Mouse (Mus musculus): ENCODE measurements around the gene Inka2. TPM values are rescaled to one million over a fixed set of nuclear protein-coding genes. Genes with fewer than 3 reads are reported as not detected.

The Inka2 gene
- polyA plus RNA-seq (2012; fragmentation: generic; extraction: Trizol), result 6.3 TPM
- long read RNA-seq, experiment 1, full-length matches to known transcripts, result 1 of 1 reads
- long read RNA-seq, experiment 1, partial matches to known transcripts, result 0 of 1 reads
- long read RNA-seq, experiment 1, other reads (novel, unspliced or antisense), result 0 of 1 reads
- long read RNA-seq, experiment 2, full-length matches to known transcripts, result 5 of 5 reads
- long read RNA-seq, experiment 2, partial matches to known transcripts, result 0 of 5 reads
- long read RNA-seq, experiment 2, other reads (novel, unspliced or antisense), result 0 of 5 reads

GRCm38 (mm10) chr3:105704031-105705008 lies at the start of gene Inka2:
Gene Inka2 (plus strand): TSS chr3:105704599.
- Histone ChIP-seq H3K79me3 (ENCODE audit: low read depth) (peaks cover 6% of the 10 kb centered on the region), H3ac (ENCODE audit: control insufficient read depth, insufficient read length, low read depth) (peak within 1 kb of the TSS; percentile 82), H3K36me3 (ENCODE audit: control insufficient read depth, insufficient read depth) (no peaks in the 10 kb centered on the region), H3K79me2 (ENCODE audit: control insufficient read depth, insufficient read depth) (peaks cover 32% of the 10 kb centered on the region), H3K27me3 (ENCODE audit: control insufficient read depth, insufficient read depth, insufficient read length) (no peaks in the 10 kb centered on the region), H3K4me3 (ENCODE audit: insufficient read depth, poor library complexity, severe bottlenecking) (peak within 1 kb of the TSS; percentile 36)
- TF ChIP-seq USF1 (IDR thresholded peaks at IDR 0.05; ENCODE audit: low read depth), result no peak
- peak; percentile 41 for TF ChIP-seq MAX (IDR thresholded peaks at IDR 0.05)

- peaks cover 24% of the 10 kb centered on the region for H3K27me3 ChIP-seq (ENCODE audit: control insufficient read depth, insufficient read depth, insufficient read length)
- no peaks in the 10 kb centered on the region for H3K79me3 ChIP-seq (ENCODE audit: low read depth)
- no peaks in the 10 kb centered on the region for H3K79me2 ChIP-seq (ENCODE audit: control insufficient read depth, insufficient read depth)
- no peaks in the 10 kb centered on the region for H3K36me3 ChIP-seq (ENCODE audit: control insufficient read depth, insufficient read depth)
- TF ChIP-seq CTCF (IDR thresholded peaks at IDR 0.05; ENCODE audit: control insufficient read depth, insufficient read depth, insufficient read length), result no peak
- no peak for TF ChIP-seq MYOG (IDR thresholded peaks at IDR 0.05; ENCODE audit: control insufficient read depth, extremely low read depth, insufficient read length)
- TF ChIP-seq MAX (IDR thresholded peaks at IDR 0.05), result no peak
- no peak for TF ChIP-seq MYOD1 (IDR thresholded peaks at IDR 0.05; ENCODE audit: control insufficient read depth, insufficient read length, low read depth)
- no peak for TF ChIP-seq USF1 (IDR thresholded peaks at IDR 0.05; ENCODE audit: low read depth)
- TF ChIP-seq CEBPB (IDR thresholded peaks at IDR 0.05; ENCODE audit: low read depth), result no peak
- TF ChIP-seq FOSL1 (IDR thresholded peaks at IDR 0.05; ENCODE audit: insufficient read depth, low read length, poor library complexity, severe bottlenecking), result no peak
- H3ac ChIP-seq (ENCODE audit: control insufficient read depth, insufficient read length, low read depth), result no peak overlapping the region
- no peak overlapping the region for H3K4me3 ChIP-seq (ENCODE audit: insufficient read depth, poor library complexity, severe bottlenecking)
Measured at GRCm38 (mm10) chr3:105655031-105655585, 49.3 kb upstream of the Inka2 start.

DNA sequence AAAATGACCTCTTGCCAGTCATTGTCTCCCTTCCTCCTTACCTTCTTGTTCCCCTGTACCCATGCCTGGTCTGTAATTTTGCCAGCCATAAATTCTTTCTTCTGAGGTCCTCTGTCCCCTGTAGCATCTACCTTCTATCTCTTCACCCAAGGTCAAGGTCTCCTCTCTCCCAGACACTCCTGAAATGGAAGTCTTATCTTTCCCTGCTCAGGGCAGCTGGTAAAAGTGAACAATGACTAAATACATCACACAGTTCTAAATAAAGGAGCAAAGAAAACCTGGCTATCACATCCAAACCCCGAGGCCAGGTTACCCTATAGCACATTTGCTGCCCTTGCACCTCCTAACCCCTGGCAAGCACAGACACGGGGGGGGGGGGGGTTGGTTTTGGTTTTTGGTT lies 43.9 kb upstream of the Inka2 start:
- Histone ChIP-seq H3K79me2 (ENCODE audit: control insufficient read depth, insufficient read depth) (no peaks in the 10 kb centered on the region), H3K79me3 (ENCODE audit: low read depth) (no peaks in the 10 kb centered on the region), H3K36me3 (ENCODE audit: control insufficient read depth, insufficient read depth) (no peaks in the 10 kb centered on the region), H3K27me3 (ENCODE audit: control insufficient read depth, insufficient read depth, insufficient read length) (peaks cover 9% of the 10 kb centered on the region), H3ac (ENCODE audit: control insufficient read depth, insufficient read length, low read depth) (no peak overlapping the region), H3K4me3 (ENCODE audit: insufficient read depth, poor library complexity, severe bottlenecking) (no peak overlapping the region)
- TF ChIP-seq CEBPB (IDR thresholded peaks at IDR 0.05; ENCODE audit: low read depth), result no peak
- TF ChIP-seq MYOG (IDR thresholded peaks at IDR 0.05; ENCODE audit: control insufficient read depth, extremely low read depth, insufficient read length), result no peak
- no peak for TF ChIP-seq MAX (IDR thresholded peaks at IDR 0.05)
- no peak for TF ChIP-seq MYOD1 (IDR thresholded peaks at IDR 0.05; ENCODE audit: control insufficient read depth, insufficient read length, low read depth)
- no peak for TF ChIP-seq CTCF (IDR thresholded peaks at IDR 0.05; ENCODE audit: control insufficient read depth, insufficient read depth, insufficient read length)
- no peak for TF ChIP-seq FOSL1 (IDR thresholded peaks at IDR 0.05; ENCODE audit: insufficient read depth, low read length, poor library complexity, severe bottlenecking)
- TF ChIP-seq USF1 (IDR thresholded peaks at IDR 0.05; ENCODE audit: low read depth), result no peak

DNA sequence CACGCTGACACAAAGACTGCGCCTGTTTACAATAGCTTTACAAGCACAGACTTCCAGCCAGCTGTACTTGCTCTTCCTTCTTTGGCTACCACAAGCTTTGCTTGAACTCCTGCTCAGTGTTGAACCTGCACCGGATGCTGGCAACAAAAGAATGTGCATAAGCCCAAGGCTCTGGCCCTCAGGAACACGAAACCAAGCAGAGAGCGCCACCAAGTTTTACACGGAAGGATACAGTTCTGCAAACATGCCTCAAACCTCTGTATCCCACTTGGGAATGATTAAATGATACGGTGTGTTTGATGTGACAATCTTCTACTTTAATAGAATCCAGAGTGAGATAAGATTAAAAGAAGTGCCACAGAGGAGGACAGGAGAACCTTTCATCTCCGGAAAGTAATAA lies 41.4 kb upstream of the Inka2 start:
- TF ChIP-seq CTCF (IDR thresholded peaks at IDR 0.05; ENCODE audit: control insufficient read depth, insufficient read depth, insufficient read length), result no peak
- no peak for TF ChIP-seq MYOG (IDR thresholded peaks at IDR 0.05; ENCODE audit: control insufficient read depth, extremely low read depth, insufficient read length)
- TF ChIP-seq CEBPB (IDR thresholded peaks at IDR 0.05; ENCODE audit: low read depth), result no peak
- no peak for TF ChIP-seq USF1 (IDR thresholded peaks at IDR 0.05; ENCODE audit: low read depth)
- no peak for TF ChIP-seq MAX (IDR thresholded peaks at IDR 0.05)
- no peak for TF ChIP-seq FOSL1 (IDR thresholded peaks at IDR 0.05; ENCODE audit: insufficient read depth, low read length, poor library complexity, severe bottlenecking)
- TF ChIP-seq MYOD1 (IDR thresholded peaks at IDR 0.05; ENCODE audit: control insufficient read depth, insufficient read length, low read depth), result no peak
- no peaks in the 10 kb centered on the region for H3K79me3 ChIP-seq (ENCODE audit: low read depth)
- H3K4me3 ChIP-seq (ENCODE audit: insufficient read depth, poor library complexity, severe bottlenecking), result no peak overlapping the region
- no peak overlapping the region for H3ac ChIP-seq (ENCODE audit: control insufficient read depth, insufficient read length, low read depth)
- H3K27me3 ChIP-seq (ENCODE audit: control insufficient read depth, insufficient read depth, insufficient read length), result peaks cover 14% of the 10 kb centered on the region
- H3K79me2 ChIP-seq (ENCODE audit: control insufficient read depth, insufficient read depth), result no peaks in the 10 kb centered on the region
- no peaks in the 10 kb centered on the region for H3K36me3 ChIP-seq (ENCODE audit: control insufficient read depth, insufficient read depth)

- no peak overlapping the region for H3ac ChIP-seq (ENCODE audit: control insufficient read depth, insufficient read length, low read depth)
- no peaks in the 10 kb centered on the region for H3K79me2 ChIP-seq (ENCODE audit: control insufficient read depth, insufficient read depth)
- H3K79me3 ChIP-seq (ENCODE audit: low read depth), result no peaks in the 10 kb centered on the region
- H3K4me3 ChIP-seq (ENCODE audit: insufficient read depth, poor library complexity, severe bottlenecking), result no peak overlapping the region
- no peaks in the 10 kb centered on the region for H3K36me3 ChIP-seq (ENCODE audit: control insufficient read depth, insufficient read depth)
- TF ChIP-seq MYOG (IDR thresholded peaks at IDR 0.05; ENCODE audit: control insufficient read depth, extremely low read depth, insufficient read length), result no peak
- TF ChIP-seq MAX (IDR thresholded peaks at IDR 0.05), result no peak
- TF ChIP-seq MYOD1 (IDR thresholded peaks at IDR 0.05; ENCODE audit: control insufficient read depth, insufficient read length, low read depth), result no peak
- no peak for TF ChIP-seq USF1 (IDR thresholded peaks at IDR 0.05; ENCODE audit: low read depth)
- TF ChIP-seq FOSL1 (IDR thresholded peaks at IDR 0.05; ENCODE audit: insufficient read depth, low read length, poor library complexity, severe bottlenecking), result no peak
- no peak for TF ChIP-seq CTCF (IDR thresholded peaks at IDR 0.05; ENCODE audit: control insufficient read depth, insufficient read depth, insufficient read length)
- no peak for TF ChIP-seq CEBPB (IDR thresholded peaks at IDR 0.05; ENCODE audit: low read depth)
- H3K27me3 ChIP-seq (ENCODE audit: control insufficient read depth, insufficient read depth, insufficient read length), result peaks cover 15% of the 10 kb centered on the region
Measured at GRCm38 (mm10) chr3:105665105-105665765, 39.2 kb upstream of the Inka2 start.

All from C2C12 (cell line).